Mouse (Mus musculus): ENCODE measurements at regions not wholly inside any gene's neighbourhood (a gene's known extent, or its start where the extent isn't known, plus 50 kb on each side); places are given as distances from the start of the nearest gene placed in this dataset.

- ATAC-seq (ENCODE audit: low FRiP score): no peak
- Histone ChIP-seq H3K4me2 (ENCODE audit: low read depth, low read length, poor library complexity, severe bottlenecking) (no peak overlapping the region), H3K9ac (replicated peaks; ENCODE audit: low read length, poor library complexity, severe bottlenecking) (no peak overlapping the region), H3K27ac (ENCODE audit: low read depth, low read length) (no peak overlapping the region), H3K4me1 (ENCODE audit: insufficient read depth, low read length) (no peaks in the 10 kb centered on the region), H3K36me3 (ENCODE audit: insufficient read depth, low read length) (no peaks in the 10 kb centered on the region), H3K9me3 (ENCODE audit: low read length) (no peaks in the 10 kb centered on the region), H3K27me3 (ENCODE audit: insufficient read depth, low read length) (no peaks in the 10 kb centered on the region), H3K4me3 (ENCODE audit: low read depth, low read length) (no peak overlapping the region)
- WGBS: 86% methylated on average over 6 of the region's 6 CpGs
- no peak for TF ChIP-seq CTCF (IDR thresholded peaks at IDR 0.05)
- no peak for DNase-seq (ENCODE audit: low spot score)
Observed at GRCm38 (mm10) chr3:56270241-56270830, 86.8 kb upstream of the Nbea start.

GRCm38 (mm10) chr3:56261800-56262561, 78.5 kb upstream of the Nbea start:
- Histone ChIP-seq H3K4me1 (ENCODE audit: insufficient read depth, low read length) (no peaks in the 10 kb centered on the region), H3K4me3 (ENCODE audit: low read depth, low read length) (no peak overlapping the region), H3K4me2 (ENCODE audit: low read depth, low read length, poor library complexity, severe bottlenecking) (no peak overlapping the region), H3K9ac (replicated peaks; ENCODE audit: low read length, poor library complexity, severe bottlenecking) (no peak overlapping the region), H3K9me3 (ENCODE audit: low read length) (no peaks in the 10 kb centered on the region), H3K27ac (ENCODE audit: low read depth, low read length) (no peak overlapping the region), H3K36me3 (ENCODE audit: insufficient read depth, low read length) (no peaks in the 10 kb centered on the region), H3K27me3 (ENCODE audit: insufficient read depth, low read length) (no peaks in the 10 kb centered on the region)
- DNase-seq (ENCODE audit: low spot score): no peak
- no peak for TF ChIP-seq CTCF (IDR thresholded peaks at IDR 0.05)
- 82% methylated on average over 3 of the region's 3 CpGs for WGBS
- ATAC-seq (ENCODE audit: low FRiP score): no peak

- TF ChIP-seq CTCF (IDR thresholded peaks at IDR 0.05): no peak
- 29% methylated on average over 5 of the region's 5 CpGs for WGBS
- Histone ChIP-seq H3K4me1 (ENCODE audit: insufficient read depth, low read length) (no peaks in the 10 kb centered on the region), H3K36me3 (ENCODE audit: insufficient read depth, low read length) (no peaks in the 10 kb centered on the region), H3K27ac (ENCODE audit: low read depth, low read length) (no peak overlapping the region), H3K9me3 (ENCODE audit: low read length) (no peaks in the 10 kb centered on the region), H3K9ac (replicated peaks; ENCODE audit: low read length, poor library complexity, severe bottlenecking) (no peak overlapping the region), H3K27me3 (ENCODE audit: insufficient read depth, low read length) (no peaks in the 10 kb centered on the region), H3K4me2 (ENCODE audit: low read depth, low read length, poor library complexity, severe bottlenecking) (no peak overlapping the region), H3K4me3 (ENCODE audit: low read depth, low read length) (no peak overlapping the region)
- ATAC-seq (ENCODE audit: low FRiP score) (no peak), DNase-seq (ENCODE audit: low spot score) (no peak)
Observed at GRCm38 (mm10) chr3:56256271-56256670, 72.8 kb upstream of the Nbea start.

GRCm38 (mm10) chr3:56244370-56244769, 60.9 kb upstream of the Nbea start:
- TF ChIP-seq CTCF (IDR thresholded peaks at IDR 0.05): no peak
- Histone ChIP-seq H3K27me3 (ENCODE audit: insufficient read depth, low read length) (no peaks in the 10 kb centered on the region), H3K4me3 (ENCODE audit: low read depth, low read length) (no peak overlapping the region), H3K9me3 (ENCODE audit: low read length) (no peaks in the 10 kb centered on the region), H3K4me1 (ENCODE audit: insufficient read depth, low read length) (no peaks in the 10 kb centered on the region), H3K36me3 (ENCODE audit: insufficient read depth, low read length) (no peaks in the 10 kb centered on the region), H3K9ac (replicated peaks; ENCODE audit: low read length, poor library complexity, severe bottlenecking) (no peak overlapping the region), H3K27ac (ENCODE audit: low read depth, low read length) (no peak overlapping the region), H3K4me2 (ENCODE audit: low read depth, low read length, poor library complexity, severe bottlenecking) (no peak overlapping the region)
- no peak for DNase-seq (ENCODE audit: low spot score)
- WGBS: 61% methylated on average over 1 of the region's 1 CpGs
- no peak for ATAC-seq (ENCODE audit: low FRiP score)

- Histone ChIP-seq H3K4me3 (ENCODE audit: low read depth, low read length) (no peak overlapping the region), H3K4me1 (ENCODE audit: insufficient read depth, low read length) (no peaks in the 10 kb centered on the region), H3K27me3 (ENCODE audit: insufficient read depth, low read length) (no peaks in the 10 kb centered on the region), H3K4me2 (ENCODE audit: low read depth, low read length, poor library complexity, severe bottlenecking) (no peak overlapping the region), H3K9ac (replicated peaks; ENCODE audit: low read length, poor library complexity, severe bottlenecking) (no peak overlapping the region), H3K36me3 (ENCODE audit: insufficient read depth, low read length) (no peaks in the 10 kb centered on the region), H3K9me3 (ENCODE audit: low read length) (no peaks in the 10 kb centered on the region), H3K27ac (ENCODE audit: low read depth, low read length) (no peak overlapping the region)
- WGBS: 91% methylated on average over 2 of the region's 2 CpGs
- DNase-seq (ENCODE audit: low spot score): no peak
- ATAC-seq (ENCODE audit: low FRiP score): no peak
- TF ChIP-seq CTCF (IDR thresholded peaks at IDR 0.05): no peak
Observed at GRCm38 (mm10) chr3:56238228-56238627, 54.7 kb upstream of the Nbea start.

GRCm38 (mm10) chr3:56236163-56236562, 52.7 kb upstream of the Nbea start:
- no peak for TF ChIP-seq CTCF (IDR thresholded peaks at IDR 0.05)
- DNase-seq (ENCODE audit: low spot score): no peak
- WGBS: 43% methylated on average over 1 of the region's 1 CpGs
- Histone ChIP-seq H3K4me1 (ENCODE audit: insufficient read depth, low read length) (no peaks in the 10 kb centered on the region), H3K9me3 (ENCODE audit: low read length) (no peaks in the 10 kb centered on the region), H3K36me3 (ENCODE audit: insufficient read depth, low read length) (no peaks in the 10 kb centered on the region), H3K9ac (replicated peaks; ENCODE audit: low read length, poor library complexity, severe bottlenecking) (no peak overlapping the region), H3K27me3 (ENCODE audit: insufficient read depth, low read length) (no peaks in the 10 kb centered on the region), H3K4me3 (ENCODE audit: low read depth, low read length) (no peak overlapping the region), H3K27ac (ENCODE audit: low read depth, low read length) (no peak overlapping the region), H3K4me2 (ENCODE audit: low read depth, low read length, poor library complexity, severe bottlenecking) (no peak overlapping the region)
- no peak for ATAC-seq (ENCODE audit: low FRiP score)

Measured in midbrain, postnatal 0 days (tissue).